Mouse (Mus musculus): ENCODE measurements at regions not wholly inside any gene's neighbourhood (a gene's known extent, or its start where the extent isn't known, plus 50 kb on each side); places are given as distances from the start of the nearest gene placed in this dataset.
A peak's percentile ranks its signal among the peaks of the same experiment; 100 is the strongest.

GRCm38 (mm10) chr10:17042090-17042489 lies 680.9 kb upstream of the Cited2 start:
- ATAC-seq (ENCODE audit: insufficient number of reproducible peaks, insufficient read depth, low FRiP score, low TSS enrichment, low read depth): no peak
- Histone ChIP-seq H3K4me2 (no peak overlapping the region), H3K27ac (no peak overlapping the region), H3K4me3 (no peak overlapping the region), H3K9ac (no peak overlapping the region), H3K9me3 (no peaks in the 10 kb centered on the region), H3K36me3 (no peaks in the 10 kb centered on the region), H3K4me1 (peaks cover 6% of the 10 kb centered on the region), H3K27me3 (no peaks in the 10 kb centered on the region)
- 79% methylated on average over 1 of the region's 1 CpGs for WGBS

- Histone ChIP-seq H3K4me1 (peaks cover 6% of the 10 kb centered on the region), H3K9ac (no peak overlapping the region), H3K4me2 (no peak overlapping the region), H3K27me3 (no peaks in the 10 kb centered on the region), H3K27ac (no peak overlapping the region; the same call in 1 of the 2 replicates), H3K36me3 (no peaks in the 10 kb centered on the region), H3K4me3 (no peak overlapping the region), H3K9me3 (no peaks in the 10 kb centered on the region)
- ATAC-seq (ENCODE audit: insufficient number of reproducible peaks, insufficient read depth, low FRiP score, low TSS enrichment, low read depth): no peak
- 15% methylated on average over 3 of the region's 3 CpGs for WGBS
These were observed 680.0 kb upstream of the Cited2 start for GRCm38 (mm10) chr10:17042973-17043372.

- Histone ChIP-seq H3K27ac (no peak overlapping the region), H3K27me3 (no peaks in the 10 kb centered on the region), H3K9me3 (no peaks in the 10 kb centered on the region), H3K4me1 (peaks cover 6% of the 10 kb centered on the region), H3K4me3 (no peak overlapping the region), H3K9ac (no peak overlapping the region), H3K36me3 (no peaks in the 10 kb centered on the region), H3K4me2 (no peak overlapping the region)
- no peak for ATAC-seq (ENCODE audit: insufficient number of reproducible peaks, insufficient read depth, low FRiP score, low TSS enrichment, low read depth)
- 87% methylated on average over 5 of the region's 5 CpGs for WGBS
These were observed 676.3 kb upstream of the Cited2 start for GRCm38 (mm10) chr10:17046765-17047164.

GRCm38 (mm10) chr10:17072906-17073305 lies 650.1 kb upstream of the Cited2 start:
- H3K9ac ChIP-seq: no peak overlapping the region
- H3K4me3 ChIP-seq: no peak overlapping the region
- peaks cover 17% of the 10 kb centered on the region for H3K4me1 ChIP-seq
- ATAC-seq (ENCODE audit: insufficient number of reproducible peaks, insufficient read depth, low FRiP score, low TSS enrichment, low read depth): no peak
- no peaks in the 10 kb centered on the region for H3K36me3 ChIP-seq
- no peak overlapping the region for H3K27ac ChIP-seq
- H3K27me3 ChIP-seq: no peaks in the 10 kb centered on the region
- WGBS: 96% methylated on average over 1 of the region's 1 CpGs
- no peak overlapping the region for H3K4me2 ChIP-seq
- no peaks in the 10 kb centered on the region for H3K9me3 ChIP-seq

- Histone ChIP-seq H3K9ac (no peak overlapping the region), H3K4me1 (peaks cover 17% of the 10 kb centered on the region), H3K27ac (peak overlapping the region; percentile 68), H3K36me3 (no peaks in the 10 kb centered on the region), H3K9me3 (no peaks in the 10 kb centered on the region), H3K4me2 (no peak overlapping the region), H3K4me3 (no peak overlapping the region), H3K27me3 (no peaks in the 10 kb centered on the region)
- no peak for ATAC-seq (ENCODE audit: insufficient number of reproducible peaks, insufficient read depth, low FRiP score, low TSS enrichment, low read depth)
- 48% methylated on average over 1 of the region's 1 CpGs for WGBS
These were observed 649.0 kb upstream of the Cited2 start for GRCm38 (mm10) chr10:17074013-17074401.

GRCm38 (mm10) chr10:17074402-17075027 lies 648.5 kb upstream of the Cited2 start:
- WGBS: 32% methylated on average over 6 of the region's 6 CpGs
- Histone ChIP-seq H3K4me3 (no peak overlapping the region), H3K4me2 (peak overlapping the region; percentile 16; the same call in 1 of the 2 replicates), H3K27me3 (no peaks in the 10 kb centered on the region), H3K36me3 (no peaks in the 10 kb centered on the region), H3K4me1 (peaks cover 17% of the 10 kb centered on the region), H3K9me3 (no peaks in the 10 kb centered on the region), H3K27ac (peak overlapping the region; percentile 68), H3K9ac (no peak overlapping the region)
- no peak for ATAC-seq (ENCODE audit: insufficient number of reproducible peaks, insufficient read depth, low FRiP score, low TSS enrichment, low read depth)

- H3K27me3 ChIP-seq: no peaks in the 10 kb centered on the region
- H3K9me3 ChIP-seq: no peaks in the 10 kb centered on the region
- no peak overlapping the region for H3K4me3 ChIP-seq
- ATAC-seq (ENCODE audit: insufficient number of reproducible peaks, insufficient read depth, low FRiP score, low TSS enrichment, low read depth): no peak
- H3K4me2 ChIP-seq: no peak overlapping the region
- 20% methylated on average over 4 of the region's 4 CpGs for WGBS
- H3K27ac ChIP-seq: no peak overlapping the region; the same call in 1 of the 2 replicates
- H3K9ac ChIP-seq: no peak overlapping the region
- H3K4me1 ChIP-seq: peaks cover 17% of the 10 kb centered on the region
- H3K36me3 ChIP-seq: no peaks in the 10 kb centered on the region
These were observed 647.9 kb upstream of the Cited2 start for GRCm38 (mm10) chr10:17075147-17075546.

GRCm38 (mm10) chr10:17075576-17075975 lies 647.4 kb upstream of the Cited2 start:
- no peak overlapping the region for H3K4me3 ChIP-seq
- H3K4me1 ChIP-seq: peaks cover 17% of the 10 kb centered on the region
- H3K27me3 ChIP-seq: no peaks in the 10 kb centered on the region
- no peak overlapping the region for H3K9ac ChIP-seq
- no peaks in the 10 kb centered on the region for H3K36me3 ChIP-seq
- no peak for ATAC-seq (ENCODE audit: insufficient number of reproducible peaks, insufficient read depth, low FRiP score, low TSS enrichment, low read depth)
- WGBS: 12% methylated on average over 2 of the region's 2 CpGs
- peak overlapping the region; percentile 80 for H3K27ac ChIP-seq
- no peaks in the 10 kb centered on the region for H3K9me3 ChIP-seq
- H3K4me2 ChIP-seq: peak overlapping the region; percentile 28; the same call in 1 of the 2 replicates

GRCm38 (mm10) chr10:17076186-17076585 lies 646.8 kb upstream of the Cited2 start:
- Histone ChIP-seq H3K27ac (no peak overlapping the region), H3K4me3 (no peak overlapping the region), H3K4me1 (peaks cover 17% of the 10 kb centered on the region), H3K4me2 (no peak overlapping the region), H3K9ac (no peak overlapping the region), H3K9me3 (no peaks in the 10 kb centered on the region), H3K27me3 (no peaks in the 10 kb centered on the region), H3K36me3 (no peaks in the 10 kb centered on the region)
- ATAC-seq (ENCODE audit: insufficient number of reproducible peaks, insufficient read depth, low FRiP score, low TSS enrichment, low read depth): no peak
- 51% methylated on average over 4 of the region's 4 CpGs for WGBS

- no peak overlapping the region for H3K9ac ChIP-seq
- no peaks in the 10 kb centered on the region for H3K36me3 ChIP-seq
- WGBS: 67% methylated on average over 2 of the region's 2 CpGs
- no peak overlapping the region for H3K4me3 ChIP-seq
- ATAC-seq (ENCODE audit: insufficient number of reproducible peaks, insufficient read depth, low FRiP score, low TSS enrichment, low read depth): no peak
- peaks cover 17% of the 10 kb centered on the region for H3K4me1 ChIP-seq
- H3K9me3 ChIP-seq: no peaks in the 10 kb centered on the region
- H3K4me2 ChIP-seq: no peak overlapping the region
- H3K27ac ChIP-seq: no peak overlapping the region
- H3K27me3 ChIP-seq: no peaks in the 10 kb centered on the region
These were observed 645.4 kb upstream of the Cited2 start for GRCm38 (mm10) chr10:17077580-17077979.

- no peak overlapping the region for H3K27ac ChIP-seq
- 75% methylated on average over 5 of the region's 5 CpGs for WGBS
- H3K9ac ChIP-seq: no peak overlapping the region
- no peak overlapping the region for H3K4me3 ChIP-seq
- H3K4me2 ChIP-seq: no peak overlapping the region
- H3K27me3 ChIP-seq: no peaks in the 10 kb centered on the region
- H3K36me3 ChIP-seq: no peaks in the 10 kb centered on the region
- no peak for ATAC-seq (ENCODE audit: insufficient number of reproducible peaks, insufficient read depth, low FRiP score, low TSS enrichment, low read depth)
- H3K9me3 ChIP-seq: no peaks in the 10 kb centered on the region
- peaks cover under 1% of the 10 kb centered on the region for H3K4me1 ChIP-seq
These were observed 642.2 kb upstream of the Cited2 start for GRCm38 (mm10) chr10:17080818-17081217.

GRCm38 (mm10) chr10:17082926-17083325 lies 640.1 kb upstream of the Cited2 start:
- Histone ChIP-seq H3K4me3 (no peak overlapping the region), H3K9ac (no peak overlapping the region), H3K36me3 (no peaks in the 10 kb centered on the region), H3K27ac (no peak overlapping the region), H3K27me3 (no peaks in the 10 kb centered on the region), H3K9me3 (no peaks in the 10 kb centered on the region), H3K4me2 (no peak overlapping the region), H3K4me1 (no peaks in the 10 kb centered on the region)
- WGBS: 67% methylated on average over 4 of the region's 4 CpGs
- no peak for ATAC-seq (ENCODE audit: insufficient number of reproducible peaks, insufficient read depth, low FRiP score, low TSS enrichment, low read depth)

All from embryonic facial prominence, embryonic 13.5 days (tissue).